Mouse (Mus musculus): ENCODE results near the gene Kmo.

The Kmo gene

GRCm38 (mm10) chr1:175699375-175699774 is 79.2 kb downstream of the Kmo start:
- DNase-seq (ENCODE audit: low spot score): no peak

GRCm38 (mm10) chr1:175699796-175700195 is 79.6 kb downstream of the Kmo start:
- DNase-seq (ENCODE audit: low spot score): no peak

- no peak for DNase-seq (ENCODE audit: low spot score)
Measured at GRCm38 (mm10) chr1:175701145-175701544, 81.0 kb downstream of the Kmo start.

- DNase-seq (ENCODE audit: low spot score): no peak
Measured at GRCm38 (mm10) chr1:175707599-175707998, 87.4 kb downstream of the Kmo start.

GRCm38 (mm10) chr1:175708013-175708412 is 87.8 kb downstream of the Kmo start:
- no peak for DNase-seq (ENCODE audit: low spot score)

Measured in embryo, embryonic 10 days (tissue).